Mouse (Mus musculus): ENCODE measurements around the gene Lrrc75b. TPM values are rescaled to one million over a fixed set of nuclear protein-coding genes. Genes with fewer than 3 reads are reported as not detected.
A peak's percentile ranks its signal among the peaks of the same experiment; 100 is the strongest.

Lrrc75b gene
- polyA plus RNA-seq, 1 experiment from 2014 or later: 0.93 TPM

DNA sequence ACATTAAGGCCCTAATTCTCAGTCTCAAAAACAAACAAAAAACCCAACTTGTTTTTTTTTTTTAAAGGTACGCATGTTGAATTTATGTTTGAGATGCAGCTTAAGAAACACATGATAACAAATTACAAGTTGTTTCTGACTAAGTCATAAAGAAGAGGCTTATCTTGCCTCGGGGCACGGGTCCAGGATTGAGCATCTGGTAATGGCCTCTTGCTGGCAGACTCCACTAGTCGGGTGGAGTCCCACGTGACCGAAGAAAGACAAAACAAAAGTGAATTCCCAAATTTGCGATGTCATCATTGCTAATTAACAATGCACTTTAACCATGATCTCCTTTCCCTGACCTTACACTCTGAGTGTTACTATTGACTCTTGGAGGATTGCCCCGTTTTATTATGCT, 35.9 kb upstream of the Lrrc75b start:
- no peak for DNase-seq (ENCODE audit: low spot score)
- WGBS: 58% methylated on average over 8 of the region's 8 CpGs
- H3K27ac ChIP-seq (replicated peaks): no peak overlapping the region
- 0 out of 2 replicates have a peak, but pooled peaks cover 3% of the 10 kb centered on the region for H3K9me3 ChIP-seq (ENCODE audit: control insufficient read depth, low read length)
- TF ChIP-seq EP300 (optimal IDR thresholded peaks at IDR 0.05) (no peak), CTCF (IDR thresholded peaks at IDR 0.05; ENCODE audit: low read depth) (no peak)
- H3K4me3 ChIP-seq (ENCODE audit: low read depth, low read length): no peak overlapping the region
- H3K9ac ChIP-seq (ENCODE audit: low read length): no peak overlapping the region
- no peak for ATAC-seq (ENCODE audit: low FRiP score, low TSS enrichment)
- H3K4me2 ChIP-seq (replicated peaks; ENCODE audit: low read depth): no peak overlapping the region
- no peaks in the 10 kb centered on the region for H3K36me3 ChIP-seq (ENCODE audit: control insufficient read depth, insufficient read depth, low read length)
- 0 out of 2 replicates have a peak, but pooled peaks cover 3% of the 10 kb centered on the region for H3K4me1 ChIP-seq (replicated peaks; ENCODE audit: control insufficient read depth, insufficient read depth)
- H3K27me3 ChIP-seq (ENCODE audit: control insufficient read depth, insufficient read depth, low read length): no peaks in the 10 kb centered on the region

DNA sequence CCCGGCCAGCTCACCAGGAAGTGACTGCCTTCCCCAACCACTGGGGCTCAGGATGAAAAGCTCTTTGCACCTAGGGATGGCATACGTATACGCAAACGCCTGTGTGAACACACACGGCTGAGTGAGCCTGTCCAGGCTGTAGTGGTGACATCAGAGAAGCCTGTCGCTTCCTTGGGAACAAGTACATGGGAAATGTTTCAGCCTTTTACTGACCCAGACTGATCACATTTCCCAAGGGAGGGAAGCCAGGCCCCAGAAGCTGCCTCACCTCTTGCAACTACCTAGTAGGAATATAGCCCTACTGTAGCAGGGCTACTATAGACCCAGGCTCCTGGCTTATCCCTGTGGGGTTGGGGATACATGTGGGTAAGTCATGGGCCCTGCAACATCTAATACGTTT, 32.5 kb upstream of the Lrrc75b start:
- 0 out of 2 replicates have a peak, but pooled peaks cover 5% of the 10 kb centered on the region for H3K4me1 ChIP-seq (replicated peaks; ENCODE audit: control insufficient read depth, insufficient read depth)
- no peaks in the 10 kb centered on the region for H3K9me3 ChIP-seq (ENCODE audit: control insufficient read depth, low read length)
- no peak overlapping the region for H3K4me2 ChIP-seq (replicated peaks; ENCODE audit: low read depth)
- H3K36me3 ChIP-seq (ENCODE audit: control insufficient read depth, insufficient read depth, low read length): no peaks in the 10 kb centered on the region
- no peak for DNase-seq (ENCODE audit: low spot score)
- no peak overlapping the region for H3K4me3 ChIP-seq (ENCODE audit: low read depth, low read length)
- WGBS: 69% methylated on average over 7 of the region's 7 CpGs
- TF ChIP-seq CTCF (IDR thresholded peaks at IDR 0.05; ENCODE audit: low read depth) (no peak), EP300 (optimal IDR thresholded peaks at IDR 0.05) (no peak)
- no peak for ATAC-seq (ENCODE audit: low FRiP score, low TSS enrichment)
- no peaks in the 10 kb centered on the region for H3K27me3 ChIP-seq (ENCODE audit: control insufficient read depth, insufficient read depth, low read length)
- no peak overlapping the region for H3K9ac ChIP-seq (ENCODE audit: low read length)
- no peak overlapping the region for H3K27ac ChIP-seq (replicated peaks)

DNA sequence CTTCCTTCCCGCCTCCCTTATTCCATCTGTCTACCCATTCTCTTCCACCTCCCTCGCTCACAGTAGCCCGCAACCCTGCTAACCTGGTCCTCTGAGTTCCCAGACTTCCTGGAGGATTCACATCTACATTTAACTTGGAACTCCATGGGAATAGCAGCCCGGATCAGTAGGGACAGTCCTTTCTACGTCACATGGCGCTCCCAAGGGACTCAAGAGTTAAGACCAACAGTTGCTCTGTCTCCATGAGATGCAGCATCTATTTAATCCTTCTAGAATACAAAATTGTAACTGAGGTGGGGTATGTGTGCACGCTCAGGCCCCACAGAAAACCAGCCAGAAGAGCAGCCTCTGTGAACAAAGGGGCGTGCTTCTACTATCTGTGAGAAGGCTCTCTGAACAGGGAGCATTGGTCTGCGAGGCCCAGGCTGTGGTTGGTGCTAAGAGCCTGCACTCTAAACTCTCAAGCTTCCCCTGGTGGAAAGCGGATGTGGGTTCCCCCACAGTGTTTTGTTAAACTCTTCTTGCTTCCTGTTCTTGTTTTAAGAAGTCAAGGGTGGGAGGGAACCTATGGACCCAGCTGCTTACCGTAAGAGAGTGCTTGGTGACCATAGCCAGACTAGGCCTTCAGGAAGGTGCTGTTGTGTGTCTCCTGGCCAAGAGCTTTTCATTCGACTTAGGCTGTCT, 31.2 kb upstream of the Lrrc75b start:
- H3K27me3 ChIP-seq (ENCODE audit: control insufficient read depth, insufficient read depth, low read length): no peaks in the 10 kb centered on the region
- no peak overlapping the region for H3K4me2 ChIP-seq (replicated peaks; ENCODE audit: low read depth)
- H3K9ac ChIP-seq (ENCODE audit: low read length): no peak overlapping the region
- 0 out of 2 replicates have a peak, but pooled peaks cover 5% of the 10 kb centered on the region for H3K4me1 ChIP-seq (replicated peaks; ENCODE audit: control insufficient read depth, insufficient read depth)
- no peak for TF ChIP-seq EP300 (optimal IDR thresholded peaks at IDR 0.05)
- TF ChIP-seq CTCF (IDR thresholded peaks at IDR 0.05; ENCODE audit: low read depth): 0 out of 2 replicates have a peak, but pooled peaks have one; percentile 13
- no peaks in the 10 kb centered on the region for H3K9me3 ChIP-seq (ENCODE audit: control insufficient read depth, low read length)
- H3K27ac ChIP-seq (replicated peaks): 0 out of 2 replicates have a peak overlapping the region, but pooled peaks have one; percentile 45
- H3K4me3 ChIP-seq (ENCODE audit: low read depth, low read length): no peak overlapping the region
- ATAC-seq (ENCODE audit: low FRiP score, low TSS enrichment): no peak; the same call in 1 of the 2 replicates
- WGBS: 66% methylated on average over 12 of the region's 12 CpGs
- no peak for DNase-seq (ENCODE audit: low spot score)
- no peaks in the 10 kb centered on the region for H3K36me3 ChIP-seq (ENCODE audit: control insufficient read depth, insufficient read depth, low read length)

DNA sequence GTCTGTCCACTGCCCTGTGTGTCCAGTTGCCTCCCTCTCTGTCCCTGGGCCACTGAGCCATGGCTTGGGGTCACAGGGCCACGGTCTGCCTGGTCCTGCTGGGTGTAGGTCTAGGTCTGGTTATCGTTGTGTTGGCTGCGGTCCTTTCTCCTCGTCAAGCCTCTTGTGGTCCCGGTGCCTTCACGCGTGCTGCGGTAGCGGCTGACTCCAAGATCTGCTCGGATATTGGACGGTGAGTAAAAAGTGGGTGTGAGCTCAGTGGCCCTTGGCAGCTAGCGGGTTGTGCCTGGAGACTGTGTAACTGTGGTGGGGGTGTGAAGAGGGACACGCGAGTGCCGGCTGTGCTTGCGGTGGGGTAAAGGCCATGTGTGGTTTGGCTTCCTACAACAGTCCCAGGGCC, 29.5 kb upstream of the Lrrc75b start:
- H3K27me3 ChIP-seq (ENCODE audit: control insufficient read depth, insufficient read depth, low read length): no peaks in the 10 kb centered on the region
- H3K27ac ChIP-seq (replicated peaks): peak overlapping the region; percentile 67
- peak overlapping the region; percentile 23 for H3K4me3 ChIP-seq (ENCODE audit: low read depth, low read length)
- no peaks in the 10 kb centered on the region for H3K9me3 ChIP-seq (ENCODE audit: control insufficient read depth, low read length)
- ATAC-seq (ENCODE audit: low FRiP score, low TSS enrichment): no peak
- TF ChIP-seq EP300 (optimal IDR thresholded peaks at IDR 0.05) (no peak), CTCF (IDR thresholded peaks at IDR 0.05; ENCODE audit: low read depth) (no peak)
- no peak for DNase-seq (ENCODE audit: low spot score)
- H3K4me2 ChIP-seq (replicated peaks; ENCODE audit: low read depth): peak overlapping the region; percentile 13
- H3K36me3 ChIP-seq (ENCODE audit: control insufficient read depth, insufficient read depth, low read length): no peaks in the 10 kb centered on the region
- 35% methylated on average over 16 of the region's 16 CpGs for WGBS
- H3K9ac ChIP-seq (ENCODE audit: low read length): peak overlapping the region; percentile 13; the same call in 1 of the 2 replicates
- H3K4me1 ChIP-seq (replicated peaks; ENCODE audit: control insufficient read depth, insufficient read depth): 0 out of 2 replicates have a peak, but pooled peaks cover 5% of the 10 kb centered on the region

DNA sequence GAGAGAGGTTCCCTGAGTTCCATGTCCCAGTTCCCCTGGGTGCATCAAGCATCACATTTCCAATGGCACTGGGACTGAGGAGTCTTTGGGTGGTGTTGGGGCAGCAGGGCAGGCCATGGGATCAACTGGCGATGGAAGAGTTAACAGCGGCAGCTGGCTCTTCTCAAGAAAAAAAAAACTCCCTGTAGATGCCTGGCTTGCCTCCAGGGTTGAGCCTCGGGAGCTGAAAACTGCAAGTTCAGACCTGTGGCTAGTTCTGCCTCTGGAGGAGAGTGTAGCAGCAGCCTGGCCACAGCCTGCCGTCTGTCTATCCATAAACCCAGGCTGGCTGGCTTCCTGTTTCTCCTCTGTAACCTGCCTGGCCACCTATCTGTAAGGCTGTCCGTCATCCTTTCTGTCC, 29.0 kb upstream of the Lrrc75b start, which contains the start of gene Ggt5:
TSS of gene Ggt5 (plus strand) at position 212 of the 400 bp plus-strand sequence.
- no peaks in the 10 kb centered on the region for H3K9me3 ChIP-seq (ENCODE audit: control insufficient read depth, low read length)
- H3K4me1 ChIP-seq (replicated peaks; ENCODE audit: control insufficient read depth, insufficient read depth): 0 out of 2 replicates have a peak, but pooled peaks cover 5% of the 10 kb centered on the region
- H3K9ac ChIP-seq (ENCODE audit: low read length): peak within 1 kb of the TSS; percentile 13; the same call in 1 of the 2 replicates
- WGBS: 7% methylated on average over 5 of the region's 5 CpGs
- H3K4me3 ChIP-seq (ENCODE audit: low read depth, low read length): peak within 1 kb of the TSS; percentile 23
- no peaks in the 10 kb centered on the region for H3K27me3 ChIP-seq (ENCODE audit: control insufficient read depth, insufficient read depth, low read length)
- peak within 1 kb of the TSS; percentile 13 for H3K4me2 ChIP-seq (replicated peaks; ENCODE audit: low read depth)
- DNase-seq (ENCODE audit: low spot score): peak; percentile 43
- ATAC-seq (ENCODE audit: low FRiP score, low TSS enrichment): peak; percentile 44; the same call in 1 of the 2 replicates
- TF ChIP-seq EP300 (optimal IDR thresholded peaks at IDR 0.05) (no peak), CTCF (IDR thresholded peaks at IDR 0.05; ENCODE audit: low read depth) (no peak)
- no peaks in the 10 kb centered on the region for H3K36me3 ChIP-seq (ENCODE audit: control insufficient read depth, insufficient read depth, low read length)
- peak within 1 kb of the TSS; percentile 67 for H3K27ac ChIP-seq (replicated peaks)

DNA sequence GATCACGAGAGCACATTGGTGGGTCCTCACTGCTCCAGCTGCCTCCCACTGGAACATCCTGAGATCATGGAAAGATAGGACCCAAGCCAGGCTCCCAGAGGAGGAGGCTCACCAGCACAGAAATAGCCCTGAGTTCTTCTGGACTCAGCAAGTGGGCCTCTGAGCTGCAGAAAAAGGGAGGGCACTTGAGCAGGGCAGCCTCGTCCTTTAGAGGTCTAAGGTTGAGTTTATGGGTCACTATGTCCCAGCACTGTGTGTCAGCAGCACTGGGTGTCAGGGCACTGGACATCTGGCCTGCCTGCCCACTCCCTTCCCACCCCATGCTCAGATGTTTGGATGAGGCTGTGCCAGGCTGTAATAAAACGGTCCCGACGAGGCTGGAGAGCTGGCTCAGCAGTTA, 28.2 kb upstream of the Lrrc75b start:
- ATAC-seq (ENCODE audit: low FRiP score, low TSS enrichment) (no peak), DNase-seq (ENCODE audit: low spot score) (no peak)
- Histone ChIP-seq H3K4me1 (replicated peaks; ENCODE audit: control insufficient read depth, insufficient read depth) (0 out of 2 replicates have a peak, but pooled peaks cover 5% of the 10 kb centered on the region), H3K4me2 (replicated peaks; ENCODE audit: low read depth) (no peak overlapping the region), H3K27me3 (ENCODE audit: control insufficient read depth, insufficient read depth, low read length) (no peaks in the 10 kb centered on the region), H3K9me3 (ENCODE audit: control insufficient read depth, low read length) (no peaks in the 10 kb centered on the region), H3K27ac (replicated peaks) (0 out of 2 replicates have a peak overlapping the region, but pooled peaks have one; percentile 13), H3K36me3 (ENCODE audit: control insufficient read depth, insufficient read depth, low read length) (no peaks in the 10 kb centered on the region), H3K4me3 (ENCODE audit: low read depth, low read length) (no peak overlapping the region), H3K9ac (ENCODE audit: low read length) (no peak overlapping the region)
- 42% methylated on average over 5 of the region's 5 CpGs for WGBS
- TF ChIP-seq CTCF (IDR thresholded peaks at IDR 0.05; ENCODE audit: low read depth): no peak
- TF ChIP-seq EP300 (optimal IDR thresholded peaks at IDR 0.05): no peak
